Mouse (Mus musculus) kidney, postnatal 0 days (tissue): ENCODE results near the gene Ccdc78. TPM values are rescaled to one million over a fixed set of nuclear protein-coding genes. Genes with fewer than 3 reads are reported as not detected.
A peak's percentile ranks its signal among the peaks of the same experiment; 100 is the strongest.

Source experiments
- ATAC-seq: fragments of 200-750 bp; cut with Nextera tagmentation; replicated peaks from 2 replicates; pipeline ENCODE4 v1.8.0; 2017; ENCODE audit warnings: low read depth, moderate number of reproducible peaks, moderate TSS enrichment, moderate library complexity; ENCODE audit not compliant: low FRiP score
- DNase-seq: peaks from one replicate; pipeline ENCODE4 v3.0.0-alpha.2; 2016; ENCODE audit warnings: low spot score
- H3K27ac ChIP-seq: fragments of 300-500 bp; sonication (generic); 2 replicates; pipeline ENCODE4 v1.5.1; 2014; ENCODE audit warnings: mild to moderate bottlenecking
- H3K27me3 ChIP-seq: fragments of 300-500 bp; sonication (generic); 2 replicates; pipeline ENCODE4 v1.6.1; 2014; ENCODE audit warnings: low read length, mixed read lengths; ENCODE audit not compliant: insufficient read depth
- H3K36me3 ChIP-seq: fragments of 300-500 bp; sonication (generic); 2 replicates; pipeline ENCODE4 v1.6.1; 2014; ENCODE audit warnings: low read length, mixed read lengths; ENCODE audit not compliant: insufficient read depth
- H3K4me1 ChIP-seq: fragments of 300-500 bp; sonication (generic); replicated peaks from 2 replicates; pipeline ENCODE4 v1.6.1; 2014; ENCODE audit warnings: antibody characterized with exemption, low read length, mixed read lengths; ENCODE audit not compliant: insufficient read depth
- H3K4me2 ChIP-seq: fragments of 300-500 bp; sonication (generic); 2 replicates; pipeline ENCODE4 v1.6.1; 2014; ENCODE audit warnings: mild to moderate bottlenecking, low read length, moderate library complexity, mixed read lengths
- H3K4me3 ChIP-seq: fragments of 300-500 bp; sonication (generic); replicated peaks from 2 replicates; pipeline ENCODE4 v1.5.1; 2014; ENCODE audit warnings: low read depth, low read length
- H3K9ac ChIP-seq: fragments of 300-500 bp; sonication (generic); 2 replicates; pipeline ENCODE4 v1.6.1; 2014; ENCODE audit warnings: low read depth, low read length
- H3K9me3 ChIP-seq: fragments of 300-500 bp; sonication (generic); replicated peaks from 2 replicates; pipeline ENCODE4 v1.6.1; 2016; ENCODE audit warnings: low read length, inconsistent platforms, mixed read lengths
- CTCF ChIP-seq: IDR thresholded peaks from 2 replicates; pipeline ENCODE4 v1.5.1; 2016; ENCODE audit warnings: antibody characterized with exemption, low read depth, mild to moderate bottlenecking, moderate library complexity
- WGBS: fragments of 180-500 bp; shearing (Covaris S2); extraction: QIAGEN DNeasy Blood & Tissue Kit; methylation state at CpG from one replicate; pipeline ENCODE4 v1.1.7; 2014; 5-methylcytosine and 5-hydroxymethylcytosine counted together
- polyA plus RNA-seq: library from polyadenylated mRNA; unstranded; fragments of >200 nt; fragmentation: Nextera tagmentation; extraction: Ambion mirVana; gene quantifications from 2 replicates; pipeline ENCODE4 v1.2.1, GENCODE M21; 2015

Ccdc78 gene
- polyA plus RNA-seq, 1 experiment from 2014 or later: 0.13 TPM

DNA sequence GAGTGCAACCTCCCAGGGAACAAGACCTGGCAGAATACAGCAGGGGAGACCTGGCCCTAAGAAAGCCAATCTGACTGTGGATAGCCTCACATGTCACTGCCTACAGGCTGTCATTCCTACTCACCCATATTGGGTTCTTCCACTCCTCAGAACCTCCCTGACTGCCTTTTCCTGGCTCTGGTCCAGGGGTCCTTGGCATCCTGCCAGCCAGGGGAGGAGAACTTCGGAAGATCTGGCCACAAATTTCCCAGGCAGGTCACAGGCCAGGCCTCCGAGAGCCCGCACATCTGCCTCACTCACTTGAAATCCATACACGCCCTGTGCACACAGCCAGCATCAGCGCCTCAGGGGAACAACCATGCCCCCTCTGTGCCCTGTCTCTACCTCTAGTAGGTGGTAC is 34.9 kb upstream of the Ccdc78 start:
- no peaks in the 10 kb centered on the region for H3K27me3 ChIP-seq
- no peak overlapping the region for H3K27ac ChIP-seq
- H3K4me3 ChIP-seq: no peak overlapping the region
- H3K4me2 ChIP-seq: no peak overlapping the region
- ATAC-seq: no peak
- no peaks in the 10 kb centered on the region for H3K36me3 ChIP-seq
- H3K9me3 ChIP-seq: no peaks in the 10 kb centered on the region
- DNase-seq: peak; percentile 32
- TF ChIP-seq CTCF: no peak
- H3K9ac ChIP-seq: 0 out of 2 replicates have a peak overlapping the region, but pooled peaks have one; percentile 28
- no peaks in the 10 kb centered on the region; the same call in 1 of the 2 replicates for H3K4me1 ChIP-seq
- 23% methylated on average over 5 of the region's 5 CpGs for WGBS

- H3K36me3 ChIP-seq: no peaks in the 10 kb centered on the region
- H3K4me3 ChIP-seq: no peak within 1 kb of the TSS
- H3K27ac ChIP-seq: no peak within 1 kb of the TSS
- no peaks in the 10 kb centered on the region; the same call in 1 of the 2 replicates for H3K4me1 ChIP-seq
- H3K27me3 ChIP-seq: no peaks in the 10 kb centered on the region
- TF ChIP-seq CTCF: no peak
- H3K4me2 ChIP-seq: no peak within 1 kb of the TSS
- WGBS: 86% methylated on average over 9 of the region's 9 CpGs
- no peak within 1 kb of the TSS for H3K9ac ChIP-seq
- DNase-seq: no peak
- ATAC-seq: no peak
- H3K9me3 ChIP-seq: no peaks in the 10 kb centered on the region
These were observed 32.1 kb upstream of the Ccdc78 start, which contains the start of gene Msln for GRCm38 (mm10) chr17:25754241-25754640. Msln (minus strand) TSS chr17:25754378.

GRCm38 (mm10) chr17:25755086-25755485 is 31.3 kb upstream of the Ccdc78 start:
- Histone ChIP-seq H3K9me3 (no peaks in the 10 kb centered on the region), H3K27me3 (no peaks in the 10 kb centered on the region), H3K4me3 (no peak overlapping the region), H3K36me3 (no peaks in the 10 kb centered on the region), H3K9ac (no peak overlapping the region), H3K4me1 (no peaks in the 10 kb centered on the region; the same call in 1 of the 2 replicates), H3K27ac (no peak overlapping the region), H3K4me2 (no peak overlapping the region)
- TF ChIP-seq CTCF: no peak
- ATAC-seq (no peak), DNase-seq (no peak)
- WGBS: 80% methylated on average over 4 of the region's 4 CpGs

DNA sequence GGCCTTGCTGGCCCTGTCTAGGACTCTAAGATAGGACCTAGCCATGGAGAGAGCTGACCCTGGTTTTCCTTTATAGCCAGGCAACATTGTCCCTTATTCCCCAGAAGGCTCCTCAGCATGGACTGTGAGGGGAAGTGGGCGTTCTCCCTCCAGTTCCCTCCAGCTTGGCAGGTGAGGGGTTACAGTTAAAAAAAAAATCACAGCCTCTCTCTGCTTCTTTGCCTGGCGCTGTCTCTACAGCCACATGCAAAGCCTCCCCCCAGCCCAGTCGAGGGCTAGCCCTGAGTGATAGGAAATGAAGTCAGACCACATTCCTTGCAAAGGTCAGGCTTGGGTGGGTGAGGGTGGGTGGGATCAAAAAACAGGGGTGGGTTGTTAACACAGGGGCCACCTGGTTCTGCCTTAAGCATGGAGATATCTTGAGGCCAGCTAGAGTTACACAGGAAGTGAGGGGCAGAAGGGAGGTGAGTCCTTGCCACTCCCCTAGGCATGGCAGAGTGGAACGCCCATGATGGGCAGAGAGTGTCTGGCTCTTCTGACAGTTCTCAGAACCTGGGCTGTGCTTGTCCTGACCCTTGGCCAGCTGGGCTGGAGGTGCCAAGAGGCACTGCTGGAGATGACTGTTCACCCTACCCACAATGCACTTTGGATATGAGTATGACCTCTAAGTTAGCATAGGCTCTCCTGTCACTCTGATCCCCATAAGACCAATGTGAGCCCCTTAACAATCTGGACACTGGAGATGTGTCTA is 30.6 kb upstream of the Ccdc78 start:
- H3K4me3 ChIP-seq: no peak overlapping the region
- 18% methylated on average over 4 of the region's 4 CpGs for WGBS
- ATAC-seq (peak; percentile 41; the same call in 1 of the 2 replicates), DNase-seq (peak; percentile 18)
- no peaks in the 10 kb centered on the region for H3K36me3 ChIP-seq
- H3K27me3 ChIP-seq: no peaks in the 10 kb centered on the region
- no peak overlapping the region for H3K4me2 ChIP-seq
- H3K9ac ChIP-seq: no peak overlapping the region
- TF ChIP-seq CTCF: no peak
- H3K27ac ChIP-seq: no peak overlapping the region
- no peaks in the 10 kb centered on the region for H3K9me3 ChIP-seq
- no peaks in the 10 kb centered on the region; the same call in 1 of the 2 replicates for H3K4me1 ChIP-seq

DNA sequence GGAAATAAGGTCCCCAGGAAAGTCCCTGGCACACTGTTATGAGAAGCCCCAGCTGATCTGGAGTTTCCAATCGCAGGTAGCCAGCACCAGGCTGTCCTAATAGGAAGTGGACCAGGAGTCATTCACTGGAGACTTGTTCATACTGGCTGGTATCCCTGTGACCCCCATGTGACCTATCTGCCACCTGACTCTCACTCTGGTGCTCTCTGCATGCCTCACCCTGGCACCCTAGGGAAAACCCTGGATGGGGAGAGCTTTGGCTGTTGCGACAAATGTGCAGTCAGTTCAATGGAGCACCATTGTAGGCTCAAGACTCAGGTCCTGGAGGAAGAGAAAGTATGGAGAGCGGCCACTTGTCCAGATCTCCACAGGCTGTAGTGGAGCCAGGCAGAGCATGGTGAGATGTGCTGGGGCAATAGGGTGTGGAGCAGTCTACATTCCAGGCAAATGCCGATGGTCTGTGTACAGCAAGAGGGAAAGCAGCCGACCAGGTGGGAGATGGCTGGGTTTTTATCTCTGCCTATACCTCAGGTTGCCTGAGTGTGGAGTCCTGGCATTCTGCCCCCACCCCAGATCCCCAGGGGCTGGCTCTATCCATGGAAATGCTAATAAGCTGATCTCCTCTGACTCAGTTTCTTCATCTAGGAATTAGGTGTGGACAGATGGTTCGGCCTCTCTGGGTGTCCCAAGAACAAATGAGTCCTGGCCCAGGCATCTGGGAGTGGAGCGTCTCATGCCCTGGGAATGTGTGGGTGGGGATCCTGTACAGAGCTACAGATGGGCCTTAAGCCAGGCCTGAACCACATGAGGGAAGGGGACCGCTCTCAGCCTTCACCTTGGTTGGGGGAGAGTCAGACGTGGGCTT is 29.8 kb upstream of the Ccdc78 start:
- no peak overlapping the region for H3K4me3 ChIP-seq
- no peak overlapping the region for H3K4me2 ChIP-seq
- no peaks in the 10 kb centered on the region for H3K4me1 ChIP-seq
- H3K36me3 ChIP-seq: no peaks in the 10 kb centered on the region
- H3K9ac ChIP-seq: no peak overlapping the region
- peak; percentile 34; the same call in 1 of the 2 replicates for ATAC-seq
- H3K27ac ChIP-seq: no peak overlapping the region
- 63% methylated on average over 9 of the region's 9 CpGs for WGBS
- H3K9me3 ChIP-seq: no peaks in the 10 kb centered on the region
- H3K27me3 ChIP-seq: no peaks in the 10 kb centered on the region
- TF ChIP-seq CTCF: no peak
- DNase-seq: no peak

GRCm38 (mm10) chr17:25757691-25758090 is 28.7 kb upstream of the Ccdc78 start:
- WGBS: 53% methylated on average over 3 of the region's 3 CpGs
- DNase-seq: no peak
- no peaks in the 10 kb centered on the region for H3K9me3 ChIP-seq

More at GRCm38 (mm10) chr17:25757691-25758090, 28.7 kb upstream of the Ccdc78 start:
- no peaks in the 10 kb centered on the region for H3K4me1 ChIP-seq
- no peak for ATAC-seq
- H3K27me3 ChIP-seq: no peaks in the 10 kb centered on the region
- no peaks in the 10 kb centered on the region for H3K36me3 ChIP-seq
- no peak for TF ChIP-seq CTCF
- H3K9ac ChIP-seq: no peak overlapping the region
- no peak overlapping the region for H3K4me3 ChIP-seq
- no peak overlapping the region for H3K4me2 ChIP-seq
- H3K27ac ChIP-seq: no peak overlapping the region
